Mouse (Mus musculus): Measurements from ENCODE around the gene Ctcf.
A peak's percentile ranks its signal among the peaks of the same experiment; 100 is the strongest.

Gene Ctcf

GRCm38 (mm10) chr8:105657641-105658040 is 21.3 kb downstream of the Ctcf start:
- DNase-seq: no peak

- DNase-seq: peak; percentile 18
Measured at GRCm38 (mm10) chr8:105661167-105661566, 24.8 kb downstream of the Ctcf start.

GRCm38 (mm10) chr8:105677891-105678290 is 41.5 kb downstream of the Ctcf start:
- no peak for DNase-seq

GRCm38 (mm10) chr8:105685325-105685724 is 49.0 kb downstream of the Ctcf start:
- DNase-seq: peak; percentile 1

GRCm38 (mm10) chr8:105685796-105686308 is 49.5 kb downstream of the Ctcf start, which contains the start of gene Carmil2:
TSS of gene Carmil2 (plus strand) at chr8:105686274.
- DNase-seq: peak; percentile 41

DNA sequence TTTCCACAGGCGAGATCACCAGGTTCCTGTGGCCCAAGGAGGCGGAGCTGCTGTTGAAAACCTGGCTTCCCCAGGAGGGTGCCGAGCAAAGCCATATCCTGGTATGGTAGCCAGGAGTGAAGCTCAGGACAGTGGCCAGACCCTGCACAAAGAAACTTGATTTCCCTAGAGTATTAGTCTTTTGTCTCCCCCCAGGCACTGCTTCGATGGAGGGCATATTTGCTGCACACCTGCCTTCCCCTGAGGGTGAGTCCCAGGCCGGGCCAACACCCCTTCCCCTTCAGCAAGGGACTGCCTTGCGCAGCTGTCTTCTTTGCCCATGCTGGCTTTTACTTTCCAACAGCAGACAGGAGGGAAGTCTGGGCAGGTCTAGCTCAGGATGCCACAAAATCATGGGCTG is 50.2 kb downstream of the Ctcf start:
- DNase-seq: peak; percentile 1

DNA sequence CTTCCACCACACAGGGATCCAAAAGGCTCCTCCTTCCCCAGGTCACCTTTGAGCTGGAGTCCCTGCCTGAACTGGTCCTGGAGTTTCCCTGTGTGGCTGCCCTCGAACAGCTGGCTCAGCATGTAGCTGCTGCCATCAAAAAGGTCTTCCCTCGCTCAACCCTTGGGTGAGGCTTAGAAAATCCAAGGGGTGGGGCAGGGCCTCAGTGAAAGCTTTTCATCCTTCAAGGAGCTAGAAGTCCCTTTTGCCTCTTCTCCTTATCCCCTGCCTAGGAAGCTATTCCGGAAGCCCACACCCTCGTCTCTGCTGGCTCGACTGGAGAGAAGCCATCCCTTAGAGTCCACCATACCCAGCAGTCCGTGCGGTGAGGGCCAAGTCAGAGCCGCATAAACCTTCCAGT is 51.1 kb downstream of the Ctcf start:
- DNase-seq: no peak

DNA sequence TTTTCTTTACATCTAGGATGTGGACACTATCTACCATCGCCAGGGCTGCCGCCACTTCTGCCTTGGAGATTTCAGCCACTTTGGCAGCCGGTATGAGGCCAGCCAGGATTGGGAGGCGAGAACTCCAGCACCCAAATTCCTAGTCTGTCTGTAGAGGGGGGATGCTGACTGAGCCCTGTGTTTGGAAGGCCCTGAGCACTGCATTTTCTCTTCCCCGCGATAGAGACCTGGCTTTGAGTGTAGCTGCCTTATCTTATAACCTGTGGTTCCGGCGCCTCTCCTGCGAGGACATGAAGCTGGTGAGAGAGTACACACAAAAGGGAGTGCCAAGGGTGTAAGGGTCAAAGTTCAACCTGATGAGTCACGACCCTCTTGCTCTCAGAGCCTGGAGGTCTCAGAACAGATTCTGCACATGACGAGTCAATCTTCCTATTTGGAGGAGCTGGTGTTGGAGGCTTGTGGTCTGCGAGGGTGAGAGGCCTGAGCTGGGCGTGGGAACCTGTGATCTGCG is 51.9 kb downstream of the Ctcf start:
- DNase-seq: no peak

GRCm38 (mm10) chr8:105689256-105689982 is 53.1 kb downstream of the Ctcf start:
- peak; percentile 1 for DNase-seq

DNA sequence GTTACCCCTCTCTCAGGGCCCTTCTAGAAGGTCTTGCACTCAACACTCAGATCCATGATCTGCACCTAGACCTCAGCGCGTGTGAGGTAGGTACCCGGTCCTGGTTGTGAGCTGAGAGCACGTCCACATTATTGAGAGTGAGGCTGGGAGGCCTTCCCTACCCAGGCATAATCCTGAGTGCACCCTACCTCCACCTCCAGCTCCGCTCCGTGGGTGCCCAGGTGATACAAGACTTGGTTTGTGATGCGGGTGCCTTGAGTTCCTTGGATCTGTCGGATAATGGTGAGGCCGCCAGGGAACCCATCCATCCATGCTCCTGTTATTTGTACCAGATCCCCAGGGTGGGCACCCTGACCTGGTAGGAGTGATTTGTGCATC is 53.6 kb downstream of the Ctcf start:
- no peak for DNase-seq

- peak; percentile 1 for DNase-seq
Measured at GRCm38 (mm10) chr8:105690978-105691377, 54.6 kb downstream of the Ctcf start.

GRCm38 (mm10) chr8:105692449-105693182 is 56.2 kb downstream of the Ctcf start:
- peak; percentile 12 for DNase-seq

DNA sequence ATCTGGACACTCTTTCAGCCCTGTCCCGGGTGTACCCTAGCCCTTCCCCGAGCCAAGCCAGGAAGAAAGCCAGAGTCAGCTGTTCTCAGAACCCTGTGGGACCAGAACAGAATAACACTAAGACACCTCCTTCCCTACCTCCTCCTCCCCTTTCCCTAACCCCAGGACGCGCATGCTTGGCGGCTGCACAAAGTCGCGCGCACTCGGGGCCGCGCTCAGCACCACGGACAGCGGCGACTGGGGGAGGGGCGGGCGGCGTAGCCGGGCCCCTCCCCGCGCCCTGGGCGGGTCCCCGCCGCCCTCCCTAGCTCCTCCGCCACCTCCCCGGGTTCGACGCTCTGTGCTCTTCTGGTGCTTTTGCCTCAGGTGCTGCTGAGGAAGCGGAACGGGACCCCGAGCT is 57.3 kb downstream of the Ctcf start:
- DNase-seq: peak; percentile 58

GRCm38 (mm10) chr8:105694051-105694799 is 57.9 kb downstream of the Ctcf start:
- no peak for DNase-seq

DNA sequence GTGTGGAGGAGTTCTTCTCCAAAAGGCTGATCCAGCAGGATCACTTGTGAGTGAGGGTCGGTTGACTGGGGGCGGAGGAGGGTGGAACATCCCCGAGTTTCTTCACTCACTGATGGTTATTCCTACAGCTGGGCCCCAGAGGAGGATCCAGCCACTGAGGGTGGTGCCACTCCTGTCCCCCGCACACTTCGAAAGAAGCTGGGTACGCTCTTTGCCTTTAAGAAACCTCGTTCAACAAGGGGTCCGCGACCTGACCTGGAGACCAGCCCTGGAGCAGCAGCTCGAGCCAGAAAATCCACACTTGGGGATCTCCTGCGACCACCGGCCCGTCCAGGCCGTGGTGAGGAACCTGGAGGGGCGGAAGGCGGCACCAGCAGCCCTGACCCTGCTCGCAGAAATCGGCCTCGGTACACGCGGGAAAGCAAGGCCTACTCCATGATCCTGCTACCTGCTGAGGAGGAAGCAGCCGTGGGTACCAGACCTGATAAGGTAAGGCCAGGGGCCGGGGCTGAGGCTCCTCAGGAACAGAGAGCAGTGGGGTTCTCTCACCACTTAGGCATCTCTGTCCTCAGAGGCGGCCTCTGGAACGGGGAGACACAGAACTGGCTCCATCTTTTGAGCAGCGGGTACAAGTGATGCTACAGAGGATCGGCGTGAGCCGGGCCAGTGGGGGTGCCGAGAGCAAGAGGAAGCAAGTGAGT is 58.9 kb downstream of the Ctcf start:
- DNase-seq: no peak

GRCm38 (mm10) chr8:105697196-105697780 is 60.9 kb downstream of the Ctcf start:
- DNase-seq: no peak

GRCm38 (mm10) chr8:105698734-105699133 is 62.4 kb downstream of the Ctcf start:
- no peak for DNase-seq

DNA sequence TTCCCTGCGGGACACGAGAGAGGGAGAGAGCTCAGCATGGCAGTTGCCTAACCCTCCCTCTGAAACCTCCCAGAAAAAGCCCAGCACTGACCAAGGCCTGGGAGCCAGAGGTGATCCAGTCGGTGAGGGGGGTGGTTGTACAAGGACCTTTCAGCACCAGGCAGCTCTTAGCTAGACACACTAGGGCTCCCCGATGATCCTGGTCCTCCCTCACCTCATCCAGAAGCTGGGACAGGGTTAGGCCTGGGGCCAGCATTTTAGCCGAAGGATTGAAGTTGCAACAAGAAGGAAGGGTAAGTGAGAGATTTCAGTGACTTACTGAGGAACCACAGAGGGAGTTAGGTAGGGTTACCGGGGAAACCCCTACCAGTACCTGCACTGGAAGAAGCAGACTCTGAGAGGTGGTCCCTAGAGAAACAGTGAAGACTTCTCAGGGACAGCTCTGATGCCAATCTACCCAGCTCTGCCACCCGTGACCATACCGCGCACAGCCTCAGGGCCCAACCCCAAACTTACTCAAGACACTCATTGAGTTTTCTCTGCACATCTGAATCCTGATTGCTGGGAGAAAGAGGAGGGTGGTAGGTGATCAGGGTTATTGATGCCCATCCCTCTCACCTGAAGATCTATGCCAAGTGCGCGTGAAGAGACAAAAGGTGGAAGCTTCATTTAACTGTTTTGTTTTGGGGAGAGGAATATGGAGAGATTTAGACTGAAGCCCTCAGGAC is 63.3 kb downstream of the Ctcf start:
- DNase-seq: no peak

GRCm38 (mm10) chr8:105700566-105700965 is 64.2 kb downstream of the Ctcf start:
- no peak for DNase-seq

DNA sequence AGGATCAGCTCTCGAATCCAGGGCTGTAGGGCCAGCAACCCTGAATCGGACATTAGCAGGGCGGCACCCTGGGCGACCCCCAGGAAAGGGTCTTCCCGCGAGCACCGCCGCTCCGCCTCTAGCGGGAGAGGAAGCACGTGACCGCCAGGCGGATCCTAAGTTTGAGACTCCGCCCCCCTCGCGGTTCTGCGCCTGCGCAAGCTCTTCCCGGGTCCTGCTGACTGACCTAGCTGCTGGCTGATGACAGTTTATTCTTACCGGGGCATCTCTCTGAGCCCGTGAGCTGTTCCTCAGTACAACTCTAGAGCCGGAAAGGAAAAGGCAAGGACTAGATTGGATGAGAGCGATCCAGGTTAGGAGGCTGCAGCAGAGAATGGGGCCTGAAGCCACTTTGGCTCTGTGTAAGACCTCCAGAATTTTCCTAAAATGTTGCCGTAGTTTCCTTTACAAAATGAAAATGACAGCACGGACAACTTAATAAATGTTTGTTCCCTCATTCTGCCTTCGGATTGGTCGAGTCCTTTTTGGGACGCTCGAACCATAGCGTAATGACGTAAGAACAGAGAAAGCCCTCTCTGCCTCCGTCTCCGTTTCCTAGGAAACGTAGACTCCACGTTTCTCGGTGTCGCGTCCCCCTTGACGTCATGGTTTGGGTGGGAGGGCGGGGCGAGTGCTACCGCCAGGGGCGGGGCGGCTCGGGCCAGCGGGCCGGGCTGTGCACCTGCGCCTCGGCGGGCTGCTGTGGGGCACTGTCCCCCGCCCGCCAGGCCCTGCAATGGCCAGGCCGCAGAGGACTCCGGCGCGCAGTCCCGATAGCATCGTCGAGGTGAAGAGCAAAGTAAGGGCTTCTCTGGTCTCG is 64.8 kb downstream of the Ctcf start, which contains the start of the genes Acd and Pard6a:
Gene Acd (minus strand): TSS at position 137 of the 859 bp plus-strand sequence.
Gene Pard6a (plus strand): TSS at position 183 of the 859 bp plus-strand sequence.
- peak; percentile 94 for DNase-seq

Measured in kidney, adult 11 months (tissue).